ENCODE assay signal across 26 mouse cellular contexts in genomic region chr1:66831824-66832600, GRCm38 (mm10). TPM values are rescaled to one million over a fixed set of nuclear protein-coding genes. Genes with fewer than 3 reads are reported as not detected.
DNase-seq lines count a peak whose midpoint lies in the region; ATAC-seq and TF ChIP-seq lines count a peak whose summit lies in the region.
"Had no signal": no experiment of that assay in that cellular context is flagged by ENCODE, and none has a peak within 500 bp of the region (broad histone marks: within the 10 kb centered on the region; RNA-seq: fewer than 3 reads in every experiment).

No protein-coding gene starts in this region.

- peaks cover 4% of the 10 kb centered on the region; the same call in 1 of the 2 replicates for H3K36me3 ChIP-seq in lung, postnatal 0 days (ENCODE audit: insufficient read depth, low read length)
- H3K36me3 ChIP-seq in kidney, embryonic 16.5 days (ENCODE audit: insufficient read depth, low read length) = 0 out of 2 replicates have a peak, but pooled peaks cover 3% of the 10 kb centered on the region
- peaks cover 3% of the 10 kb centered on the region for H3K36me3 ChIP-seq in intestine, embryonic 16.5 days (ENCODE audit: control insufficient read depth, insufficient read depth, low read length)
- H3K36me3 ChIP-seq: embryonic facial prominence, embryonic 12.5 days; midbrain, embryonic 12.5 days had no signal

- WGBS in lung, postnatal 0 days = 51% methylated on average over 9 of the region's 9 CpGs
- WGBS in kidney, embryonic 16.5 days = 43% methylated on average over 9 of the region's 9 CpGs
- WGBS in intestine, embryonic 16.5 days = 74% methylated on average over 9 of the region's 9 CpGs

- no peak for TF ChIP-seq EP300 in lung, postnatal 0 days (IDR thresholded peaks at IDR 0.05)

- peak overlapping the region; percentile 20; the same call in 1 of the 2 replicates for H3K27ac ChIP-seq in lung, postnatal 0 days (ENCODE audit: low read length)
- peak overlapping the region; percentile 89 for H3K27ac ChIP-seq in kidney, embryonic 16.5 days (ENCODE audit: low read length)
- no peak overlapping the region for H3K27ac ChIP-seq in intestine, embryonic 16.5 days (ENCODE audit: low read length)
- H3K27ac ChIP-seq: embryonic facial prominence, embryonic 12.5 days; forebrain, embryonic 13.5 days; heart, adult 2 months; heart, embryonic 13.5 days; hindbrain, embryonic 14.5 days; layer of hippocampus, adult 2 months; limb, embryonic 10.5 days; liver, embryonic 15.5 days; midbrain, embryonic 12.5 days had no signal

- no peaks in the 10 kb centered on the region for H3K4me1 ChIP-seq in lung, postnatal 0 days (ENCODE audit: insufficient read depth, low read depth, low read length)
- peaks cover 10% of the 10 kb centered on the region for H3K4me1 ChIP-seq in kidney, embryonic 16.5 days (ENCODE audit: insufficient read depth, low read length)
- H3K4me1 ChIP-seq in intestine, embryonic 16.5 days (ENCODE audit: control insufficient read depth, insufficient read depth, low read length) = peaks cover 12% of the 10 kb centered on the region
- H3K4me1 ChIP-seq: embryonic facial prominence, embryonic 12.5 days; liver, embryonic 15.5 days; midbrain, embryonic 12.5 days had no signal

- H3K4me2 ChIP-seq in lung, postnatal 0 days (replicated peaks; ENCODE audit: low read depth, low read length) = no peak overlapping the region
- peak overlapping the region; percentile 14; the same call in 1 of the 2 replicates for H3K4me2 ChIP-seq in kidney, embryonic 16.5 days (replicated peaks; ENCODE audit: low read depth, low read length)
- no peak overlapping the region for H3K4me2 ChIP-seq in intestine, embryonic 16.5 days (ENCODE audit: low read depth, low read length)
- H3K4me2 ChIP-seq: embryonic facial prominence, embryonic 12.5 days; forebrain, embryonic 13.5 days; heart, embryonic 13.5 days; hindbrain, embryonic 14.5 days; liver, embryonic 15.5 days; midbrain, embryonic 12.5 days had no signal

- no peak for TF ChIP-seq CTCF in lung, postnatal 0 days (IDR thresholded peaks at IDR 0.05)

- DNase-seq in lung, postnatal 0 days (ENCODE audit: low spot score) = no peak
- no peak for DNase-seq in lung, postnatal 14 days
- peak; percentile 54 for DNase-seq in kidney, adult 18-20 months
- DNase-seq in kidney, postnatal 4 days = peak; percentile 36 to 46
- no peak for DNase-seq in heart, postnatal 10 days
- DNase-seq: adrenal gland, adult 2 months; cerebellum, adult 11-12 months; cerebellum, postnatal 14 days; gastrocnemius, postnatal 36 days; heart, adult 2 months; liver; right cerebral cortex, postnatal 14 days; spleen, adult 18-20 months; thymus, postnatal 36 days had no signal

- ATAC-seq in lung, postnatal 0 days = no peak
- peak; percentile 74 for ATAC-seq in kidney, embryonic 16.5 days (ENCODE audit: low FRiP score, low TSS enrichment)
- ATAC-seq in intestine, embryonic 16.5 days = no peak
- no peak for ATAC-seq in erythroblast, adult 5-6 weeks (replicated peaks; ENCODE audit: low FRiP score, poor library complexity, severe bottlenecking)
- ATAC-seq: forebrain, embryonic 13.5 days had no signal

- intact Hi-C loops in heart, postnatal 10 days (cut with DNase I) = loop anchor here (10.0 kb wide), 1 partner anchor 727 kb away; no protein-coding TSS in a partner anchor

- no peaks in the 10 kb centered on the region for H3K9me3 ChIP-seq in lung, postnatal 0 days (ENCODE audit: low read length)
- no peaks in the 10 kb centered on the region for H3K9me3 ChIP-seq in kidney, embryonic 16.5 days (ENCODE audit: low read length)
- H3K9me3 ChIP-seq in intestine, embryonic 16.5 days (ENCODE audit: control insufficient read depth, low read length) = no peaks in the 10 kb centered on the region
- H3K9me3 ChIP-seq: embryonic facial prominence, embryonic 12.5 days; forebrain, embryonic 13.5 days; heart, embryonic 13.5 days; limb, embryonic 10.5 days; liver, embryonic 15.5 days; midbrain, embryonic 12.5 days had no signal

- no peak overlapping the region for H3K9ac ChIP-seq in lung, postnatal 0 days (replicated peaks; ENCODE audit: low read depth)
- H3K9ac ChIP-seq in kidney, embryonic 16.5 days (replicated peaks; ENCODE audit: low read length) = no peak overlapping the region
- no peak overlapping the region for H3K9ac ChIP-seq in intestine, embryonic 16.5 days (ENCODE audit: low read depth, low read length)
- H3K9ac ChIP-seq: embryonic facial prominence, embryonic 12.5 days; forebrain, embryonic 13.5 days; heart, embryonic 13.5 days; hindbrain, embryonic 14.5 days; liver, embryonic 15.5 days; midbrain, embryonic 12.5 days had no signal

- H3K27me3 ChIP-seq in lung, postnatal 0 days (replicated peaks; ENCODE audit: insufficient read depth, low read length) = no peaks in the 10 kb centered on the region
- no peaks in the 10 kb centered on the region for H3K27me3 ChIP-seq in kidney, embryonic 16.5 days (ENCODE audit: insufficient read depth, low read length)
- no peaks in the 10 kb centered on the region for H3K27me3 ChIP-seq in intestine, embryonic 16.5 days (replicated peaks; ENCODE audit: control insufficient read depth, insufficient read depth, low read length)
- H3K27me3 ChIP-seq: embryonic facial prominence, embryonic 12.5 days; forebrain, embryonic 13.5 days; heart, embryonic 13.5 days; liver, embryonic 15.5 days; midbrain, embryonic 12.5 days had no signal

- H3K4me3 ChIP-seq in lung, postnatal 0 days (ENCODE audit: low read depth, low read length) = no peak overlapping the region
- H3K4me3 ChIP-seq in kidney, embryonic 16.5 days (ENCODE audit: low read length) = no peak overlapping the region
- no peak overlapping the region for H3K4me3 ChIP-seq in intestine, embryonic 16.5 days (ENCODE audit: low read length)
- H3K4me3 ChIP-seq: embryonic facial prominence, embryonic 12.5 days; erythroblast, embryonic 14.5 days; forebrain, embryonic 13.5 days; heart, adult 2 months; heart, embryonic 13.5 days; layer of hippocampus, adult 2 months; limb, embryonic 10.5 days; liver, embryonic 15.5 days; midbrain, embryonic 12.5 days had no signal

RNA-seq across cellular contexts. Expression of gene Kansl1l, which starts 14.7 kb away (rescaled TPM):
- 11.2 and 13.1 TPM in 2 replicates for polyA plus RNA-seq in lung, postnatal 0 days (2015; fragmentation: Nextera tagmentation; extraction: Ambion mirVana)
- 15.6 and 19.6 TPM in 2 replicates for polyA plus RNA-seq in kidney, embryonic 16.5 days (2015; fragmentation: Nextera tagmentation; extraction: Ambion mirVana)
- polyA plus RNA-seq in intestine, embryonic 16.5 days (2015; fragmentation: Nextera tagmentation; extraction: Ambion mirVana) = 8.8 and 9.7 TPM in 2 replicates
- 10 to 100 TPM; 14.2 to 17.1 TPM for total RNA-seq in heart, postnatal 10 days (2021)
- 13.0 and 14.6 TPM in 2 replicates for total RNA-seq in erythroblast, adult 5-6 weeks (2015; ENCODE audit: low replicate concordance)
- 3.6 and 6.0 TPM in 2 replicates for total RNA-seq in erythroblast, adult 5-6 weeks (2017; ENCODE audit: low replicate concordance)

RNA-seq across cellular contexts. Expression of gene Acadl, which starts 31.1 kb away (rescaled TPM):
- 217 and 230 TPM in 2 replicates for polyA plus RNA-seq in lung, postnatal 0 days (2015; fragmentation: Nextera tagmentation; extraction: Ambion mirVana)
- polyA plus RNA-seq in kidney, embryonic 16.5 days (2015; fragmentation: Nextera tagmentation; extraction: Ambion mirVana) = 144 and 161 TPM in 2 replicates
- 309 and 355 TPM in 2 replicates for polyA plus RNA-seq in intestine, embryonic 16.5 days (2015; fragmentation: Nextera tagmentation; extraction: Ambion mirVana)
- 1,000 to 10,000 TPM; 1,366 to 1,415 TPM for total RNA-seq in heart, postnatal 10 days (2021)
- 33.6 and 43.2 TPM in 2 replicates for total RNA-seq in erythroblast, adult 5-6 weeks (2015; ENCODE audit: low replicate concordance)
- total RNA-seq in erythroblast, adult 5-6 weeks (2017; ENCODE audit: low replicate concordance) = 21.0 and 25.0 TPM in 2 replicates

Comparison
In these comparisons a context has a peak if more than half of its experiments do, and no peak if none do; other contexts are left out.
1. DNase-seq: peak in kidney, adult 18-20 months (single experiment) and kidney, postnatal 4 days (2 of 2); none in lung, postnatal 0 days (single experiment), lung, postnatal 14 days (single experiment) and heart, postnatal 10 days (0 of 2).